Comparison of ENCODE assay signal across 14 mouse cellular contexts in the genomic region with DNA sequence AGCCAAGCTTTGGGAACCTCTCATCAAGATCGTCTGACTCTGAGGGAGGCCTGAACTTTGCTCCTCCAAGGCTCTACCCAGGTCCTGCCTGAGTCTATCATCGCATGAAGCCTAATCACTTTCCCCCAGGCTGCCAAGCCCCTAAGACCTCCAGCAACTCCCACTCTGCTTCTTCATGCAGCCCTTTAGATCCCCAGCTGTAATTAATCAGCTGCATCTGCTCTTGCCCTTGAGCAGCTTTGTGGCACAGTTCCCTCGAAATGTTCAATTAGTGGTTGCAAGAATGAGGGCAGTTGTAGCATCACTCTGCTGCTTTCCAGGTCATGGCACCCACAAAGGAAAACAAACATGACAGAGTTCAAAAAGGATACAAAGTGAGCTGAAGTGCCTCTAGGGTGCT.
DNase-seq lines count a peak whose midpoint lies in the region; ATAC-seq and TF ChIP-seq lines count a peak whose summit lies in the region.
"Had no signal": no experiment of that assay in that cellular context is flagged by ENCODE, and none has a peak within 500 bp of the region (broad histone marks: within the 10 kb centered on the region; RNA-seq: fewer than 3 reads in every experiment).

No protein-coding gene starts in this region.

- H3K9me3 ChIP-seq in forebrain, embryonic 16.5 days (ENCODE audit: control insufficient read depth, low read length) = no peaks in the 10 kb centered on the region
- no peaks in the 10 kb centered on the region for H3K9me3 ChIP-seq in forebrain, embryonic 11.5 days (ENCODE audit: control insufficient read depth, low read length)
- H3K9me3 ChIP-seq in liver, embryonic 15.5 days (replicated peaks) = no peaks in the 10 kb centered on the region
- H3K9me3 ChIP-seq: limb, embryonic 13.5 days had no signal

- H3K27ac ChIP-seq in forebrain, embryonic 16.5 days (ENCODE audit: low read length) = no peak overlapping the region
- no peak overlapping the region for H3K27ac ChIP-seq in forebrain, embryonic 11.5 days (ENCODE audit: low read depth, low read length)
- peak overlapping the region; percentile 56; the same call in 1 of the 2 replicates for H3K27ac ChIP-seq in liver, embryonic 15.5 days (replicated peaks)
- no peak overlapping the region for H3K27ac ChIP-seq in left cerebral cortex, adult 2 months
- H3K27ac ChIP-seq: gastrocnemius, adult 2 months; limb, embryonic 13.5 days had no signal

- no peak for DNase-seq in forebrain, embryonic 11.5 days (ENCODE audit: low spot score)
- peak; percentile 85 for DNase-seq in Muller cell, postnatal 12 days (ENCODE audit: inconsistent ontology term)
- DNase-seq in embryo, embryonic 9.5 days (ENCODE audit: extremely low spot score) = peak; percentile 4
- no peak for DNase-seq in lung, postnatal 36 days
- DNase-seq in spleen, adult 18-20 months = no peak
- DNase-seq in left cerebral cortex, adult 2 months (ENCODE audit: extremely low spot score in 1 of 2, low spot score in 2 of 2) = no peak
- DNase-seq: adrenal gland, postnatal 25 days; cerebellum, postnatal 25 days; gastrocnemius, adult 2 months; kidney, postnatal 25 days; midbrain, embryonic 14.5 days had no signal

- WGBS in forebrain, embryonic 16.5 days = 11% methylated on average over 3 of the region's 3 CpGs
- 30% methylated on average over 3 of the region's 3 CpGs for WGBS in forebrain, embryonic 11.5 days
- WGBS in liver, embryonic 15.5 days (ENCODE audit: insufficient replicate concordance) = 23% methylated on average over 3 of the region's 3 CpGs

- peaks cover 35% of the 10 kb centered on the region for H3K36me3 ChIP-seq in forebrain, embryonic 16.5 days (ENCODE audit: control insufficient read depth, insufficient read depth)
- H3K36me3 ChIP-seq in forebrain, embryonic 11.5 days (ENCODE audit: control insufficient read depth, insufficient read depth, low read length) = no peaks in the 10 kb centered on the region
- H3K36me3 ChIP-seq in liver, embryonic 15.5 days (replicated peaks) = no peaks in the 10 kb centered on the region
- H3K36me3 ChIP-seq: limb, embryonic 13.5 days had no signal

- intact Hi-C loops in left cerebral cortex, adult 2 months (cut with DNase I) = no loop called here

- no peaks in the 10 kb centered on the region for H3K27me3 ChIP-seq in forebrain, embryonic 16.5 days (replicated peaks; ENCODE audit: control insufficient read depth, insufficient read depth, low read length)
- H3K27me3 ChIP-seq in forebrain, embryonic 11.5 days (ENCODE audit: control insufficient read depth, insufficient read depth, low read length) = no peaks in the 10 kb centered on the region
- no peaks in the 10 kb centered on the region for H3K27me3 ChIP-seq in liver, embryonic 15.5 days
- H3K27me3 ChIP-seq: limb, embryonic 13.5 days had no signal

- no peak overlapping the region for H3K4me3 ChIP-seq in forebrain, embryonic 16.5 days (replicated peaks; ENCODE audit: low read length)
- no peak overlapping the region for H3K4me3 ChIP-seq in forebrain, embryonic 11.5 days (ENCODE audit: low read depth, low read length)
- H3K4me3 ChIP-seq in liver, embryonic 15.5 days (replicated peaks) = no peak overlapping the region
- no peak overlapping the region for H3K4me3 ChIP-seq in left cerebral cortex, adult 2 months
- H3K4me3 ChIP-seq: gastrocnemius, adult 2 months; limb, embryonic 13.5 days had no signal

- ATAC-seq in forebrain, embryonic 16.5 days = 0 out of 2 replicates have a peak, but pooled peaks have one; percentile 24
- no peak; the same call in 1 of the 2 replicates for ATAC-seq in forebrain, embryonic 11.5 days (replicated peaks; ENCODE audit: low FRiP score)
- ATAC-seq in liver, embryonic 15.5 days (ENCODE audit: insufficient read depth) = peak; percentile 59

- no peak for TF ChIP-seq CTCF in left cerebral cortex, adult 2 months (IDR thresholded peaks at IDR 0.05)

- no peak overlapping the region for H3K9ac ChIP-seq in forebrain, embryonic 16.5 days (replicated peaks; ENCODE audit: low read depth, low read length)
- H3K9ac ChIP-seq in forebrain, embryonic 11.5 days (ENCODE audit: low read length) = no peak overlapping the region
- H3K9ac ChIP-seq in liver, embryonic 15.5 days = no peak overlapping the region
- H3K9ac ChIP-seq: limb, embryonic 13.5 days had no signal

- H3K4me2 ChIP-seq in forebrain, embryonic 16.5 days (ENCODE audit: low read length) = no peak overlapping the region
- H3K4me2 ChIP-seq in forebrain, embryonic 11.5 days (ENCODE audit: low read depth, low read length, severe bottlenecking) = no peak overlapping the region
- peak overlapping the region; percentile 18 for H3K4me2 ChIP-seq in liver, embryonic 15.5 days
- H3K4me2 ChIP-seq: limb, embryonic 13.5 days had no signal

- no peaks in the 10 kb centered on the region for H3K4me1 ChIP-seq in forebrain, embryonic 16.5 days (replicated peaks; ENCODE audit: control insufficient read depth, insufficient read depth, low read length)
- H3K4me1 ChIP-seq in forebrain, embryonic 11.5 days (replicated peaks; ENCODE audit: control insufficient read depth, insufficient read depth, low read length) = no peaks in the 10 kb centered on the region
- H3K4me1 ChIP-seq in liver, embryonic 15.5 days (replicated peaks) = peaks cover 41% of the 10 kb centered on the region
- H3K4me1 ChIP-seq: limb, embryonic 13.5 days had no signal

Comparison
In these comparisons a context has a peak if more than half of its experiments do, and no peak if none do; other contexts are left out.
1. DNase-seq: peak in Muller cell, postnatal 12 days (single experiment) and embryo, embryonic 9.5 days (single experiment); none in forebrain, embryonic 11.5 days (single experiment), lung, postnatal 36 days (single experiment), spleen, adult 18-20 months (0 of 2) and left cerebral cortex, adult 2 months (0 of 2).